Mouse (Mus musculus): ENCODE measurements at regions not wholly inside any gene's neighbourhood (a gene's known extent, or its start where the extent isn't known, plus 50 kb on each side); places are given as distances from the start of the nearest gene placed in this dataset.
A peak's percentile ranks its signal among the peaks of the same experiment; 100 is the strongest.
"Not testable (repeated sequence)": the region's sequence is repeated elsewhere in the genome, so short reads cannot be mapped to it uniquely, and the experiment has no call there.

GRCm38 (mm10) chr13:12726831-12727230 lies 73.0 kb downstream of the Prl2c3 start:
- DNase-seq (ENCODE audit: low spot score): not testable (repeated sequence)

DNA sequence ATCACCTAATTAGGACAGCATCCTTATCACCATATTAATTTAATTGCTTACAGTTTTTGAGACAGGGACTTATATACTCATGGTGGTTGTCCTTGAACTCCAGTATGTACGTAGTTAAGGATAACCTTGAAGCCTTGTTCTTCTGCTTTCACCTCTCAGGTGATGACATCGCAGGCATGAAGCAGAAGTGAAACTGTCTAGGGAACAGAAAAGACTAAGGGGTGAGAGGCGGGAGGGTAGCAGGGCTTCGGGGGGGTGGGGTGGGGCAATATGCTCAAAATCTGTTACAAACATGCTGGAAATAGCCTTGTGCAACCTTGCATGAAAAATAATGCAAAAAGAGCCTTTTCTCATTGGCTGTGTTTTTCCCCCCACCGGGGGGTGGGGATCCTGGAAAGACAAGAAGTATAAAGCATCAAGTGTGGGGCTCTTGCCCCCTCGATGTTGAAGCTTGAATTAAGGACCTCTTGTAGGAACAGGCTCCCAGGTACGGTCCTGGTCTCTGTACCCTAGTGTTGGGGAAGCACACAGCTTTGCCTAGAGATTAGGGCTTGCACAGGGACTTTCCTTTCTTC lies 81.8 kb downstream of the Prl2c3 start:
- DNase-seq (ENCODE audit: low spot score): not testable (repeated sequence)

DNA sequence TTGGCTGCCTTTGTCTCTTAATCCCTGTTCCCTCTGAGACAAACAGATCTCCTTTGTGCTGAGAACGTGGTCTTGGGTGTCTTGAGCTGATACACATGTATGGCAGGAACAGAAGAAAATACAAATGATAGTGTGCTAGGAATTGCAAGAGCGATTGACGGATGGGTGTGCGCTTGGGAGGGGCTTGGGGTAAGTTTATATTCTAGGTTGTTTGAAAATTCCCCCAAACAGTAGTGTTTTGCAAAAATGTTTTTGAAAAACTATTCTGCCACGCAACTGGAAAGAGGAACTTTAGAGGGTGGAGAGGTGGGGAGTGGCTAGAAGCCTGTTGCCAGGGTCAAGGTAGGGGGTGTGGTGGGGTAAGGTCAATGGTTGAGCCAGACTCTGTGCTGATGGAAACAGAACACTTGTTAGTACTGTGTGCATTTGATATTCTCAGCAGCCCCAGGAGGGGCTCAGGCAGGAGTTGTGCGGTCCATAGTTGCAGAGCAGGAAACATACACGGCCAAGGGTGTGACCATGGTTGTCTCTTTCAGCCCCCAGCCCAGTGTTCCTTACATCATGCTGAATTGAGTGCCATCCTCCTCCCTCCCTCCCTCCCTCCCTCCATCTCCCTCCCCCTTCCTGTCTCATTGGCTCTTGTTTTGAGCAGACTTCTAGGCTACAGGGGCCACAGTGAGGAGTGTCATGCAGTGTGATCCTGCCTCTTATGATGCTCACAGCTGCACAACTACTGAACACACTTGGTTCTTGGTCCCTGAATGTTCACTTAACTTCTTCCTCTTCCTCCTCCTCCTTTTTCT lies 88.2 kb downstream of the Prl2c3 start:
- DNase-seq (ENCODE audit: low spot score): no peak

- not testable (repeated sequence) for DNase-seq (ENCODE audit: low spot score)
These were observed 96.9 kb downstream of the Prl2c3 start for GRCm38 (mm10) chr13:12702804-12703612.

DNA sequence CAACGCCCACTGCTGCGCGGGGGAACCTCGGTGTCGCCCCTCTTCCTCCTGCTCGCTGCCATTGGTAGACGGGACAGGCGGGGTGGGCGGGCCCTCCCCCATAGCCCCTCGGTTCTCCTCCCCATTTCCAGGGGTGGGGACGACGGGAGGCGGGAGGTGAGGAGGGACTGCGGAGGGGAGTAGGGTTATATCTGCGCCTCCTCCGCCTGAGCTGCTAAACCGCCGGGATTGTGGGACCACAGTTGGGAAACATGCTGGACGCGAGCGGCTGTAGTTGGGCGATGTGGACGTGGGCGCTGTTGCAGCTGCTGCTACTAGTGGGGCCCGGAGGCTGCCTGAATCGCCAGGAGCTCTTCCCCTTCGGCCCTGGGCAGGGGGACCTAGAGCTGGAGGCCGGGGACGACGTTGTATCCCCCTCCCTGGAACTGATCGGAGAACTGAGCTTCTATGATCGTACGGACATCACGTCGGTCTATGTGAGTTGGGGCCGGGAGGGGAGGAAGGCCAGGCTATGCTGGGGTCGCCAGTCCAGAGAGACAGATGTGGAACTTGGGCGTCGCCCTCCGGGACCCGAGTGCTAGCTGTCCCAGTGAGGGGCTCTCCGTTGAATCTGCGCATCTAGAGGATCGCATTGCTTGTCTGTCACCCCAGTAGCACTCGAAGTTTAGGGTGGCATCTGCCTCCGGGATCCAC lies 97.6 kb downstream of the Prl2c3 start:
- not testable (repeated sequence) for DNase-seq (ENCODE audit: low spot score)

DNA sequence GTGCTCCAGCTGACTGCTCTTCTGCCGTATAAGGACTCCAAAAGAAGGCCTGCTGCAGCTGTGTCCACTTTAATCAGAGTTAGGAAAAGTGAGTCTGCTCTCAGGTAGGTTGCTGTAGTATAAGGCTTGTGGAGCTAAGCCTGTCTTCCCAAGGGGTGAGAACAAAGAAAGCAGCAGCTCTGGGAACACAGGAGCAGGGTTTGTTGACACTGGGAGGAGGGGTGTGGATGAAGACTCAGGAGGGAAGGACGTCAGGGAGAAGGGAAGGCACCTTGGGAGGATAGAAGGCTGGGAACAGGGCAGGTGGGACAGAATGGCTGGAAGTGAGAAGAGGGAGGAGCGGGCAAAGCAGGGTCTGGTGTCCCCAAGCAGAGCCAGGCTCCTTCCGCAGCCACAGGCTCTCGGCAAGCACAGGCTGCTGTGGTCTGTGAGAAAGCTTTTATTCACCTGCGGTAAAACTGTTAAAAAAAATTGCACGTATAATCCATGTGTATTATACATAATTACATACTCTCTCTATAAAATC lies 106.2 kb downstream of the Prl2c3 start:
- not testable (repeated sequence) for DNase-seq (ENCODE audit: low spot score)

GRCm38 (mm10) chr13:12688778-12689177 lies 111.1 kb downstream of the Prl2c3 start:
- not testable (repeated sequence) for DNase-seq (ENCODE audit: low spot score)

GRCm38 (mm10) chr13:12688149-12688548 lies 111.7 kb downstream of the Prl2c3 start:
- not testable (repeated sequence) for DNase-seq (ENCODE audit: low spot score)

DNA sequence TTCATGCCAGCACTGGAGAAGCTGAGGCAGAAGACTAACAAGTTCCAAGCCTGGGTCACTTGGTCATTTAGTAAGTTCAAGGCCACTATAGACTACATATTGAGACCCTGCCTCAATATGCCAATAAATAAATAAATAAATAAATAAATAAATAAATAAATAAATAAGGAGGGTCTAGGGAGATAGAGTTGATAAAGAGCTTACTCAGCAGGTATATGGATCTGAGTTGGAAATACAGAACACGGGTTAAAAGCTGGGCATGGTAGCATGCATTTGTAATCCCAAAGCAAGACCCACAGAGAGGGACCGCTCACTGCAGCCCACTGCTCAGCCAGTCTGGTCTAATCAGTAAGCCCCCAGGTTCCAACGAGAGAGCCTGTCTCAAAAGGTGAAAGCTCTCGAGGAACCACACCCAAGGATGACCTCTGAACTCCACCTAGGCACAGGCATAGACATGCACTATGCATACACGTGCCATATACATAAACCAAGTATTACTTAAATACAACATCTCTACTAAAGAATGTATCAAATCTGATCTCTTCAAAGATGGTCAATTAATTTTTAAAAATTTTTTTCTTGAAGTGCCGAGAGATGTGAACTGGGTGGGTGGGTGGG lies 115.4 kb downstream of the Ero1lb start:
- not testable (repeated sequence) for DNase-seq (ENCODE audit: low spot score)

GRCm38 (mm10) chr13:12680283-12680953 lies 114.7 kb downstream of the Ero1lb start:
- peak; percentile 12 for DNase-seq (ENCODE audit: low spot score)

DNA sequence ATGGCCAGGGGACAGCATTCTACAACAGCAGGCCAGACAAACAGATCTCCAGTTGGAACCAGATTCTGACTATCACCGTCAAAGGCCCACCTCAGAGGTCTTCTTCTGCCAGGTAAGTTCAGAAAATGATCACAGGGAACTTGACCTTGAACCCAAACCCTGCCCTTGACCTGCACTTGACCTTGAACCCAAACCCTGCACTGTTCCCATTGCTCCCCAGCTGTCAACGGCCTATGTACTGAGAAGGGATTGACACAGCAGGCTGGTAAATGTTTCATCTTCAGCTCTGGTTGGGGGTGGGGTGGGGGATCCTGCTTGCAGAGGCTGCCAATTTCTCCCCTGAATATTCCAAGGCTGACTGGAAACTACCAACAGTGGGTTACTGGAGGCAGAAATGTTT lies 111.7 kb downstream of the Ero1lb start:
- DNase-seq (ENCODE audit: low spot score): no peak

- DNase-seq (ENCODE audit: low spot score): not testable (repeated sequence)
These were observed 105.3 kb downstream of the Ero1lb start for GRCm38 (mm10) chr13:12671011-12671410.

GRCm38 (mm10) chr13:12668742-12669141 lies 103.1 kb downstream of the Ero1lb start:
- DNase-seq (ENCODE audit: low spot score): not testable (repeated sequence)

DNA sequence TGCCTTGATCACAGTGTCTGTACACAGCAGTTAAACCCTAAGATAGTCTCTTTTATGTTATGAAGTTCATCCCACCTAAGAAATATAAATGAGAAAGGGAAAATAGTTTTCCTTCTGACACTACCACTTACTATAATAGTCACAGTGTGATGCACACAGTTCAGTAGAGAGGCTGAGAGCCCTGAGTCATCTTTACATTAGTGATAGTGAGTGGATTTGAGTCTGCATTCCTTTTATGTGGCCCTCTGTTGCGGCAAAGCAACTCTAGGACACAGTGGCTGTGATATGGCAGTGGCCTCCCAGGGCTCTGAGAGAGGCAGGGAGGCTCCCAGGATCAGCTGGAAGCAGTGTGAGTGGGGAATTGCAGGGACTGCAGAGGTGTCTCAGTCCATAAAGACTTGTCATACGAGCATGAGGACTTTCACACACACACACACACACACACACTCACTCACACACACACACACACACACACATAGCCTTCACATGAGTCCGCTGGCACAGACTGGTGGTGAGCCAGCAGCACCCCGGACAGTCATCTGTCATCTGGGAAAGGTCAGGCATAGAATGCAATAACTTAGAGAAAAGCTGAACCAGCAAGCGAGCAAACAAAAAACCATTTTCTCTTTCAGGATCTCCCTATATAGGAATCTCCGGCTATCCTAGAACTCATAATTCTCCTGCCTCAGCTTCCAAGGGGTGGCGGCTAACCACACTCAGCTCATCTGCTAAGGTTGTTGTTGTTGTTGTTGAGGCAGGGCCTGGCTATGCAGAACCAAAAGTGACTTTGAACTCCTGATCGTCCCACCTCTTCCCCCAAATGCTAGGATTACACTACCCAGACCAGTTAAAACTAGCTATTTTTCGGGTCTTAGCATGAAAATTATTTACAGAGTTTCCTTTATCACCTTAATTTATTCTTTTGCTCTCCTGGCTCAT lies 102.3 kb downstream of the Ero1lb start:
- not testable (repeated sequence) for DNase-seq (ENCODE audit: low spot score)

DNA sequence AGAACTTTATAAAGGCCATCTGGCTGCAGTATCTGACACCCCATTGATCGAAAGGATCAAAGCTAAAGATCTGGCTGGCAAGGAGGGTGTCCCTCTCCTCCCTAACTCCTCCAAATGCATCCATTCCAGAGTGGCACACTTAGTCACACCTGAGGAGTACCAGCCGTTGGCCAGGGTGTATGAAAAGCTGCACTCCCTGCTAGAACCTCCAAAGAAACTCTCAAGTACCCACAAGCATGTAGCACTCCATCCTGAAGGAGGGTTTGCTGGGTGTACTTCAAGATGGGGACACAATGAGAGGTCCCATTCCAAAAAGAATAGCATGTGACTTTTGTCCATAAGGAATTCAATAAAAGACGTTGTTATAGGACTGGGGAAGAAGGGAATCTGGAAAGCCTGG lies 100.4 kb downstream of the Ero1lb start:
- not testable (repeated sequence) for DNase-seq (ENCODE audit: low spot score)
